Mouse (Mus musculus) cortical plate, adult 2 months (tissue): ENCODE results near the gene Sim1. TPM values are rescaled to one million over a fixed set of nuclear protein-coding genes. Genes with fewer than 3 reads are reported as not detected.

ENCODE experiments used
- H3K27ac ChIP-seq: fragments of 200-500 bp; 2 replicates; pipeline ENCODE4 v1.5.1; 2012; ENCODE audit warnings: low read length, control low read depth, inconsistent platforms; ENCODE audit not compliant: insufficient read depth
- H3K4me1 ChIP-seq: fragments of 200-500 bp; 2 replicates; pipeline ENCODE4 v1.6.1; 2011; ENCODE audit warnings: low read length; ENCODE audit not compliant: control insufficient read depth, insufficient read depth
- H3K4me3 ChIP-seq: fragments of 200-500 bp; 2 replicates; pipeline ENCODE4 v1.5.1; 2011; ENCODE audit warnings: mild to moderate bottlenecking, low read length, control low read depth; ENCODE audit not compliant: insufficient read depth
- CTCF ChIP-seq: fragments of 200-500 bp; IDR thresholded peaks from 2 replicates; pipeline ENCODE4 v1.5.1; 2011; ENCODE audit warnings: mild to moderate bottlenecking, control low read depth, low read length; ENCODE audit not compliant: insufficient read depth; ENCODE audit errors: extremely low read depth
- POLR2A ChIP-seq: fragments of 200-500 bp; IDR thresholded peaks from 2 replicates; pipeline ENCODE4 v1.6.1; 2011; ENCODE audit warnings: mild to moderate bottlenecking, low read length, control low read depth; ENCODE audit not compliant: insufficient read depth; ENCODE audit errors: extremely low read depth
- polyA plus RNA-seq: library from polyadenylated mRNA; depleted of rRNA; stranded (reverse); fragments of >200 nt; gene quantifications from 2 replicates; pipeline ENCODE4 v1.2.3, GENCODE M21; 2012; rRNA removed

The Sim1 gene
- polyA plus RNA-seq, result not detected in 2 replicates

DNA sequence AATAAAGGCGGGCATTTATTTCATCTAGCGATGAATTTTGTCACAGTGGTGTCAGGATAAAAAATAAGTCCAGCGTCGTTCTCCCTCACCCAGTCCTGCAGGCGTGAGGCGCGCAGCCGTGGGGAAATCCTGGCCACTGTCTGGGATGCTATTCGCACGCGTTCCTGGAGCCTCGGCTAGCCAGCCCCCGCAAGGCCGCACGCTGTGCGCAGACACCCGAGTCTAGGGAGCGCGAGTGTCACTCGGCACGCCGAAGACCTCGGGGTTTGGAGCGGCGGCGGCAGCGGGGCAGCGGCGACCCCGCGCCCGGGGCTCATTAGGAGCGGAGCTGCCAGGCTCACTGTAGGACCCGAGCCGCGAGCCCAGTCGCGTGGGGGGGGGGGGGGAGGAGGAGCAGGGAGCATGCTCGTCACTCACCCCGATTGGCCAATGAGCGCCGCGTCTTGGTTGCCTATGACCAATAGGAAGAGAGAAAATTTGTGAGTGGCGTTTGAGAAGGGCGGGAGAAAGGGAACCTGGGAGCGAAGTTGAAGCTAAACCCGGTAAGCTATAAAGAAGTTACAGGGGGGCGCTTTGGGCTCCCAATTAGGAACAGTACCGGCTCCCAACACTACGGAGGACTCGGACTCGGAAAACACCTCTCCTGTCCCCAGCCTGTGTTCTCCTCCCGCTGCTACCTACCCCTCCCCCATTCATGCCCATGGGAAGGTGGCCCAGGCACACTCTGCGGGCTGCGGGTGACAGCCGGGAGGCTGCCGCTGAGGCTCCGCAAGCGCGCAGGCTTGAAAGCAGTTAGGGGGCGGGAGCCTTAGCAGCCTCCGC lies at the start of gene Sim1:
Gene Sim1, plus strand, starts transcription at position 585 of the 822 bp plus-strand sequence.
- H3K4me1 ChIP-seq, result no peaks in the 10 kb centered on the region
- no peak within 1 kb of the TSS for H3K4me3 ChIP-seq
- TF ChIP-seq CTCF (no peak), POLR2A (no peak)
- H3K27ac ChIP-seq, result no peak within 1 kb of the TSS

DNA sequence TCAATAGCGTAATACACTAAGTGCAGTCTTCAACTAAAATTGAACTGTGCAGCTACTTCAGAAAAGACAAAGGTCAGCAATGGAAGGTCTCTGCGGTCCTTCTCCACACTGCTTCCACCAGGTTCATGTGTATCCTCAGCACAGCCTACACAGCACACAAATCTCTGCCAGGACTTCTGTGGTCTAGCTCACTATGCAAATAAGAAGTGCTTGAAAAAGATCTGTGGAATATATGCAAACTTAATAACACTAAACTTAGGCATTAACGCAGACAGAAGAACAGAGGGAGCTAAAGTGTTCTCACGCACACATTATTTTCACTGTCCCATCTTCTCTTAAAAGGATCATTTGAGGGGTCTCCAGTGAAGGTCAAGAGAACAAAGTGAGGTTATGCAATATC lies 26.4 kb upstream of the Sim1 start:
- Histone ChIP-seq H3K4me3 (no peak overlapping the region), H3K27ac (no peak overlapping the region), H3K4me1 (no peaks in the 10 kb centered on the region)
- TF ChIP-seq POLR2A (no peak), CTCF (no peak)

DNA sequence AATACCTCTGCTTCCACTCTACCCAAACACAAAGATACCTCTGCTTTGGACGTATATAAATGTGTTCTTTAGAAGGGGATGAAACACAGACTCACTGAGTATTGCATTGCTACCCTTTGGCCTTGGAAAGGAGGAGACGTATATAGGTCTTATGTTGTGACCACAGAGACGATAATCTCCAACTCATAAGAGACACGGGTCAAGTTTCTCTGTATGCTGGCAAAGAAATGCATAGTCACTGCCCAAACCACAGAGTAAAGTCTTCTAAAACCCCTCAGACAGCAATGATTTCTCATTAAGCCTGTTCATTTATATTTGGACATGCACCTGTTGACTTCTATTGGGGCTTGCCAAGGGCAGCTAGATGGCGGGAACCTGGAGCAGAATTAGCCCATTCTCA lies 17.6 kb upstream of the Sim1 start:
- Histone ChIP-seq H3K27ac (no peak overlapping the region), H3K4me3 (no peak overlapping the region), H3K4me1 (no peaks in the 10 kb centered on the region)
- no peak for TF ChIP-seq POLR2A
- TF ChIP-seq CTCF, result no peak

DNA sequence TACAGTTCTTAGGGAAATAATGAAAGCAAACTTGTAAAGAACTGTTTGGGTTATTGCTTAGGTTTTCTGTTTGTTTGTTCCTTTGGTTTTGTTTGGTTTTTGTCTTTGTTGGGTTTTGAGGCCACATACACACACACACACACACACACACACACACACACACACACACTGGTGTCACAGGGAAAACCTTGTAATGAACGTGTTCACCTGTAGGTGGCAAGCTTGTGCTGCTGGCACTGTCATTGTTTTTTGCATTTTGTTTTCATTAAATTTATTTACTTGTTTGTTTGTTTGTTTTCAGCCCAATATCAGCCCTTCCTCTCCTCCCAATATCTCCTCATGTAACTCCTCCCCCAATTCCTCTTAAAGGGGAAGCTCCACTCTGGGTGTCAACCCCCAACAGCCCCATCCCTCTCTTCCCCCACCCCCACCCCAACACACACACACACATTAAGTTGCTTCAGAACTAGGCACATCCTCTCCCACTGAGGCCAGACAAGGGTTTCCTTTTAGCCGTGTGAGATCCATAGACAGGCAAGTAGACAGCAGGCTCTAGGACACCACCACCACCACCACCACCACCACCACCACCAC lies 13.0 kb upstream of the Sim1 start:
- H3K4me3 ChIP-seq, result no peak overlapping the region
- TF ChIP-seq POLR2A, result no peak
- TF ChIP-seq CTCF, result peak; percentile 51
- H3K27ac ChIP-seq, result no peak overlapping the region
- no peaks in the 10 kb centered on the region for H3K4me1 ChIP-seq

DNA sequence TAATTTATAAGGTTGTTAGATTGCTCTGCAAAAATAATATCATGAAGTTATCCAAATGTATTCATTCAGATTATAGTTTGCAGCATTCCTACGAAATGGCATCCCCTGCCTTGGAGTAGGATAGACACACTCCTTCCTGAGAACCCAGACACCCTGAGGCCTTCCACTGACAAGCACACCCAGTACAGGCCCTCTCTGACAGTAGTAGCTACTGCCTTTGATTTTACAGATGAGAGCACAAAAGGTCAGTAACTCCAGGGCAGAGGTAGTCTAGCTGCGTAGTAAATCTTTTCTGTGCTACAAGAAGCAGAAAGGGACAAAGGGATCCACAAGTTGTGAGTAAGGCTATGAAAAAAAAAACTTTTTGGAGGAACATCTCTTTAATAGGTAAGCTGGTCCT lies 12.2 kb upstream of the Sim1 start:
- Histone ChIP-seq H3K27ac (no peak overlapping the region), H3K4me1 (no peaks in the 10 kb centered on the region), H3K4me3 (no peak overlapping the region)
- TF ChIP-seq CTCF (no peak), POLR2A (no peak)

DNA sequence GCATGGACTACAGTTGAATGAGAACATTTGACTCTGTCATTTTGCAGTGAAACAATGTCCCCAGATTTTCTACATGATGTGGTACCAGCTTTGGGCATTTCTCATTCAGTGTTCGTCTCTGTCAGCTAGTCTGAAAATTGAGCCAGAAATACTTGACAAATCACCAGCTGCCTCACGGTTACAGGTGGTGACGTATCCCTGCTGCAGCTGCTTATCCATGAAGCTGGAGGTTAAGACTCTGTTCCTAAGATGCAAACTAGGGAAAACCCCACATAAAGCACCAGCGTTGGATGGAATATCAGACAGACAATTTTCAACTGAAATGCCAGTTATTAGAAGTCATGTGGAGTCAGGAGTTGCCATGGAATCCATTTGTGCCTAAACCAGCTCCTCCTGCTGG lies 8.2 kb upstream of the Sim1 start:
- Histone ChIP-seq H3K4me1 (no peaks in the 10 kb centered on the region), H3K27ac (no peak overlapping the region), H3K4me3 (no peak overlapping the region)
- TF ChIP-seq CTCF (no peak), POLR2A (no peak)

DNA sequence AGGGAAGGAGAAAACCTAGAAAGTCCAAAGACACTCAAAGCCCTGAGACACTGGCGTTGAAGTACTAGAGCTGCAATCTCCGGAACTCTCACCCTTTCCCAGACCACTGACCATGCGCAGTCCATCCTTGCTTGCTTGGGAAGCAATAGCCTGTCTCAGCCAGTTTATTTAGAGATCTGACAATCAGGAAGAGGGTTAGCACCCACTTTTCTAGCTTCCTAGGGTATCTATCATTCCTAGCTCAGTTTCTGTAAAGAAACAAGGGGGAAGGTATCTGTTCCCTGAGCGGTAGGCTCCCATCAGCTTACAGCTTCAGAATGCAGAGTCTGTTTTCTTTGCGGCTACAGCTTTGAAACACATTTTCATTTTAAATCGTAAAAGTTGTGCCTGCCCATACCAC lies 3.9 kb upstream of the Sim1 start:
- Histone ChIP-seq H3K4me1 (no peaks in the 10 kb centered on the region), H3K27ac (no peak overlapping the region), H3K4me3 (no peak overlapping the region)
- TF ChIP-seq POLR2A (no peak), CTCF (no peak)

DNA sequence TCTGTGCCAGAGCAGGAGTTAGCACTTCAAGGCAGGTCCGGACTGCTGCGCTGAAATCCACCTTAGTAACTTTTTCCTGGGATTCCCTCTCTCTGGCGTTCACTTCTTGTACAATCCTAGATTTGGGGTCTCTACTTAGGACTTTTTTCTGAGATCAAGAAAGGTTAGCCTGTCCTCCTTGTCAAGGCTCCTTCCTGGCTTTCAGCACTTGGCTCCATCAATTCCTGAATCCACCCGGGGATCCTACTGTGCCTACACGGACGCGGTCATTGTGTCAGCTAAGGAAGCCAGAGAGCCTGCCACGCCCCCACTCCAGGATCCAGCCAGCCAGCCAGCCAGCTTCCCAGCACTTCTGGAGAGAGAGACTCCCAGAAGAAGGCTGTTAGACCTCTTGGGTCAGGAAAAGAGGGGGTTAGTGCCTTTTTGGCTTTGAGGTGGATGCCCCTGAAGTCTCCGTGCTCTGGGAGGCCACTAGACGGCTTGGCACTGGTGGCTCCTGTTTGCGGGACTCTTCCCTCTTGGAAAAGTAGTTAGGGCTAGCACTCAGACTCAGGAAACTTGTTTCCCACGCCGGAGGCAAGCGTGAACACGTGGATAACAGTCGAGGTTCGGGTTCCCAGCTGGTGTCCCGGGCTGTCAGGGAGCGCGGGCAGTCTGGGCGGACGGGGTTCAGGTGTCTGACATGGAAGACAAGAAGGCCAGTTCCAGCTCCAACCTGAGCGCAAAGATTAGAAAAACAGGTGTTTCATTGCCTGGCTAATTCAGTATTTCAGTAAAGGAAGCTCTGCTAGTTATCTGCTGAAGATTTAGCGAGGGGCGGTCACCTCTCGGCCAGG lies 2.5 kb upstream of the Sim1 start:
- H3K4me1 ChIP-seq, result no peaks in the 10 kb centered on the region
- H3K27ac ChIP-seq, result no peak overlapping the region
- no peak overlapping the region for H3K4me3 ChIP-seq
- TF ChIP-seq CTCF (no peak), POLR2A (no peak)

DNA sequence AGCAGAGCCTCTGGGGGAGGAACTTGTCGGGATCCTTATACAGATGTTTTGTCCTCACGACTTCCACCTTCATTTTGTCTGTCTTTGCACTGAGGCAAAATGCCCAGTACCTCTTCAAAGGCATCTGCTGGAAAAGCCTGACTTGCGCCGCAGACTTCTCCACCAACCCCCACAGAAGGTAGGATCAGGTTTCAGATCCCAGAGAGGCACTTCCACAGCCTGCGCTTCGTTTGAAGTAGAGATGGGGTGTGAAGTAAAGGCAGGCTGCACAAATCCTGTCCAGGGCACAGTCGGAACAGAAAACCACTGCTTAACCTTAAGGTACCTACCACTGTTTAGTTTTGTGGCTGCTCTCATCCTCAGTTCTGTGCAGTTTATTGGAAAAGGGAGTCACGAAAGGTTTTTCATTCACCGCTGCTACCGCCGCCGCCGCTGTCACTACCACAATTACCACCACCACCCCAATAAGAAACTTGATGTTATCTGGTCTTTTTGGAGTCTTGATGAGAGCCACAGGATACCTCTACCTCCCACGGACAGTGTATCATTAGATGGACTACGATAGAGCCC lies 1.7 kb upstream of the Sim1 start:
- no peak for TF ChIP-seq POLR2A
- TF ChIP-seq CTCF, result no peak

More for the DNA sequence above, 1.7 kb upstream of the Sim1 start:
- no peak overlapping the region for H3K27ac ChIP-seq
- no peak overlapping the region for H3K4me3 ChIP-seq
- no peaks in the 10 kb centered on the region for H3K4me1 ChIP-seq
